Mouse (Mus musculus): Measurements from ENCODE around the gene Homer1. TPM values are rescaled to one million over a fixed set of nuclear protein-coding genes. Genes with fewer than 3 reads are reported as not detected.

The Homer1 gene
- total RNA-seq, 2 experiments from 2014 or later, result 145 to 149 TPM

Other genes starting within 250 kb of the Homer1 start
- 1 to 10 TPM; 1.4 to 2.0 TPM for gene Cmya5, start 154.9 kb upstream of the Homer1 start, total RNA-seq (2021)
- 10 to 100 TPM; 24.9 to 28.8 TPM for gene Tent2, start 107.2 kb upstream of the Homer1 start, total RNA-seq (2021)
- gene Jmy, start 200.2 kb downstream of the Homer1 start, total RNA-seq (2021), result 10 to 100 TPM; 37.8 to 40.7 TPM